Mouse (Mus musculus) liver, embryonic 13.5 days (tissue): ENCODE results near the gene Irak2. TPM values are rescaled to one million over a fixed set of nuclear protein-coding genes. Genes with fewer than 3 reads are reported as not detected.

Source experiments
- ATAC-seq: fragments of 200-750 bp; cut with Nextera tagmentation; 2 replicates; pipeline ENCODE4 v1.8.0; 2017; ENCODE audit warnings: low read depth, mild to moderate bottlenecking, moderate number of reproducible peaks, moderate library complexity
- DNase-seq: peaks from one replicate; pipeline ENCODE4 v3.0.0; 2022
- H3K27ac ChIP-seq: fragments of 300-500 bp; sonication (generic); 2 replicates; pipeline ENCODE4 v1.5.1; 2015; ENCODE audit warnings: moderate library complexity, mild to moderate bottlenecking, inconsistent platforms
- H3K27me3 ChIP-seq: fragments of 300-500 bp; sonication (generic); 2 replicates; pipeline ENCODE4 v1.6.1; 2015; ENCODE audit warnings: mild to moderate bottlenecking, inconsistent platforms
- H3K36me3 ChIP-seq: fragments of 300-500 bp; sonication (generic); 2 replicates; pipeline ENCODE4 v1.6.1; 2015; ENCODE audit warnings: mild to moderate bottlenecking, inconsistent platforms
- H3K4me1 ChIP-seq: fragments of 300-500 bp; sonication (generic); replicated peaks from 2 replicates; pipeline ENCODE4 v1.6.1; 2015; ENCODE audit warnings: inconsistent platforms
- H3K4me2 ChIP-seq: fragments of 300-500 bp; sonication (generic); 2 replicates; pipeline ENCODE4 v1.6.1; 2015; ENCODE audit warnings: inconsistent platforms, mild to moderate bottlenecking, moderate library complexity
- H3K4me3 ChIP-seq: fragments of 300-500 bp; sonication (generic); replicated peaks from 2 replicates; pipeline ENCODE4 v1.5.1; 2015; ENCODE audit warnings: mild to moderate bottlenecking, inconsistent platforms
- H3K9ac ChIP-seq: fragments of 300-500 bp; sonication (generic); 2 replicates; pipeline ENCODE4 v1.6.1; 2015; ENCODE audit warnings: mild to moderate bottlenecking, inconsistent platforms
- H3K9me3 ChIP-seq: fragments of 300-500 bp; sonication (generic); replicated peaks from 2 replicates; pipeline ENCODE4 v1.6.1; 2016; ENCODE audit warnings: inconsistent platforms
- WGBS: fragments of 180-500 bp; shearing (Covaris S2); methylation state at CpG from one replicate; pipeline ENCODE4 v1.1.7; 2015; ENCODE audit not compliant: insufficient replicate concordance; 5-methylcytosine and 5-hydroxymethylcytosine counted together
- polyA plus RNA-seq: library from polyadenylated mRNA; unstranded; fragments of >200 nt; fragmentation: Nextera tagmentation; extraction: Ambion mirVana; gene quantifications from 2 replicates; pipeline ENCODE4 v1.2.1, GENCODE M21; 2015

Gene Irak2
- polyA plus RNA-seq = 12.1 and 14.9 TPM in 2 replicates

GRCm38 (mm10) chr6:113638302-113639040, at the start of gene Irak2:
Irak2 (plus strand) TSS chr6:113638467.
- H3K4me3 ChIP-seq = peak within 1 kb of the TSS; percentile 68
- 2% methylated on average over 37 of the region's 37 CpGs for WGBS
- ATAC-seq (peak; percentile 94), DNase-seq (peak; percentile 89)
- no peaks in the 10 kb centered on the region for H3K36me3 ChIP-seq
- H3K9ac ChIP-seq = peak within 1 kb of the TSS; percentile 73
- H3K4me2 ChIP-seq = peak within 1 kb of the TSS; percentile 77
- peaks cover 44% of the 10 kb centered on the region for H3K4me1 ChIP-seq
- no peaks in the 10 kb centered on the region for H3K27me3 ChIP-seq
- H3K9me3 ChIP-seq = no peaks in the 10 kb centered on the region
- peak within 1 kb of the TSS; percentile 80 for H3K27ac ChIP-seq

- Histone ChIP-seq H3K4me2 (no peak overlapping the region), H3K36me3 (peaks cover 44% of the 10 kb centered on the region), H3K9me3 (no peaks in the 10 kb centered on the region), H3K9ac (no peak overlapping the region), H3K27me3 (no peaks in the 10 kb centered on the region), H3K27ac (no peak overlapping the region), H3K4me1 (no peaks in the 10 kb centered on the region), H3K4me3 (no peak overlapping the region)
- ATAC-seq = no peak
- WGBS = 82% methylated on average over 2 of the region's 2 CpGs
- DNase-seq = no peak
Measured at GRCm38 (mm10) chr6:113592637-113593036, 45.6 kb upstream of the Irak2 start.

GRCm38 (mm10) chr6:113597945-113598344, 40.3 kb upstream of the Irak2 start:
- 85% methylated on average over 4 of the region's 4 CpGs for WGBS
- H3K4me2 ChIP-seq = no peak overlapping the region
- H3K36me3 ChIP-seq = peaks cover 28% of the 10 kb centered on the region
- no peak for ATAC-seq
- H3K27me3 ChIP-seq = no peaks in the 10 kb centered on the region
- H3K9me3 ChIP-seq = no peaks in the 10 kb centered on the region
- peaks cover 5% of the 10 kb centered on the region for H3K4me1 ChIP-seq
- no peak overlapping the region for H3K9ac ChIP-seq
- no peak for DNase-seq
- H3K27ac ChIP-seq = no peak overlapping the region
- H3K4me3 ChIP-seq = no peak overlapping the region

- ATAC-seq = no peak
- H3K27me3 ChIP-seq = no peaks in the 10 kb centered on the region
- no peak overlapping the region for H3K27ac ChIP-seq
- WGBS = 82% methylated on average over 5 of the region's 5 CpGs
- H3K9me3 ChIP-seq = no peaks in the 10 kb centered on the region
- H3K4me2 ChIP-seq = no peak overlapping the region
- H3K9ac ChIP-seq = no peak overlapping the region
- H3K4me1 ChIP-seq = peaks cover 14% of the 10 kb centered on the region
- no peak for DNase-seq
- peaks cover 24% of the 10 kb centered on the region for H3K36me3 ChIP-seq
- no peak overlapping the region for H3K4me3 ChIP-seq
Measured at GRCm38 (mm10) chr6:113599833-113600232, 38.4 kb upstream of the Irak2 start.

- WGBS = 71% methylated on average over 23 of the region's 23 CpGs
Measured at GRCm38 (mm10) chr6:113600543-113601139, 37.6 kb upstream of the Irak2 start, which contains the start of gene Fancd2os. Fancd2os (minus strand) TSS chr6:113600715.

GRCm38 (mm10) chr6:113602821-113603220, 35.4 kb upstream of the Irak2 start:
- H3K27me3 ChIP-seq = no peaks in the 10 kb centered on the region
- DNase-seq (peak; percentile 15), ATAC-seq (no peak; the same call in 1 of the 2 replicates)
- no peak overlapping the region for H3K27ac ChIP-seq
- H3K9ac ChIP-seq = no peak overlapping the region
- H3K4me1 ChIP-seq = peaks cover 30% of the 10 kb centered on the region
- no peak overlapping the region for H3K4me3 ChIP-seq
- no peak overlapping the region for H3K4me2 ChIP-seq
- 73% methylated on average over 6 of the region's 6 CpGs for WGBS
- H3K9me3 ChIP-seq = no peaks in the 10 kb centered on the region
- peaks cover 14% of the 10 kb centered on the region for H3K36me3 ChIP-seq

More at GRCm38 (mm10) chr6:113600543-113601139, 37.6 kb upstream of the Irak2 start, which contains the start of gene Fancd2os:
- ATAC-seq (no peak), DNase-seq (no peak)
- H3K27ac ChIP-seq = no peak within 1 kb of the TSS
- H3K4me3 ChIP-seq = no peak within 1 kb of the TSS
- no peak within 1 kb of the TSS for H3K9ac ChIP-seq
- no peak within 1 kb of the TSS for H3K4me2 ChIP-seq
- no peaks in the 10 kb centered on the region for H3K9me3 ChIP-seq
- peaks cover 19% of the 10 kb centered on the region for H3K4me1 ChIP-seq
- no peaks in the 10 kb centered on the region for H3K27me3 ChIP-seq
- H3K36me3 ChIP-seq = peaks cover 20% of the 10 kb centered on the region

GRCm38 (mm10) chr6:113603993-113604392, 34.3 kb upstream of the Irak2 start:
- H3K4me2 ChIP-seq = peak overlapping the region; percentile 86
- peaks cover 30% of the 10 kb centered on the region for H3K4me1 ChIP-seq
- H3K4me3 ChIP-seq = peak overlapping the region; percentile 96
- no peaks in the 10 kb centered on the region for H3K9me3 ChIP-seq
- ATAC-seq (no peak), DNase-seq (no peak)
- peak overlapping the region; percentile 80; the same call in 1 of the 2 replicates for H3K27ac ChIP-seq
- 51% methylated on average over 12 of the region's 12 CpGs for WGBS
- H3K9ac ChIP-seq = peak overlapping the region; percentile 93
- peaks cover 17% of the 10 kb centered on the region for H3K36me3 ChIP-seq
- H3K27me3 ChIP-seq = no peaks in the 10 kb centered on the region

- Histone ChIP-seq H3K36me3 (peaks cover 17% of the 10 kb centered on the region), H3K4me1 (peaks cover 30% of the 10 kb centered on the region), H3K27me3 (no peaks in the 10 kb centered on the region), H3K4me2 (peak within 1 kb of the TSS; percentile 86), H3K9ac (peak within 1 kb of the TSS; percentile 93), H3K4me3 (peak within 1 kb of the TSS; percentile 96), H3K9me3 (no peaks in the 10 kb centered on the region), H3K27ac (peak within 1 kb of the TSS; percentile 80)
- peak; percentile 91 for ATAC-seq
- peak; percentile 79 for DNase-seq
- WGBS = under 1% methylated on average over 65 of the region's 65 CpGs
Measured at GRCm38 (mm10) chr6:113604432-113605223, 33.6 kb upstream of the Irak2 start, which contains the start of gene Brk1. Brk1 (plus strand) TSS chr6:113604772.

GRCm38 (mm10) chr6:113605224-113605545, 33.1 kb upstream of the Irak2 start:
- ATAC-seq = peak; percentile 26; the same call in 1 of the 2 replicates
- H3K4me1 ChIP-seq = peaks cover 30% of the 10 kb centered on the region
- 1% methylated on average over 10 of the region's 10 CpGs for WGBS
- no peaks in the 10 kb centered on the region for H3K9me3 ChIP-seq
- H3K4me2 ChIP-seq = peak overlapping the region; percentile 86
- peak overlapping the region; percentile 93 for H3K9ac ChIP-seq
- peaks cover 17% of the 10 kb centered on the region for H3K36me3 ChIP-seq
- no peaks in the 10 kb centered on the region for H3K27me3 ChIP-seq
- peak overlapping the region; percentile 80 for H3K27ac ChIP-seq
- no peak for DNase-seq
- peak overlapping the region; percentile 96 for H3K4me3 ChIP-seq

GRCm38 (mm10) chr6:113608871-113609270, 29.4 kb upstream of the Irak2 start:
- ATAC-seq (no peak), DNase-seq (no peak)
- no peak overlapping the region for H3K4me3 ChIP-seq
- no peak overlapping the region for H3K27ac ChIP-seq
- no peak overlapping the region for H3K4me2 ChIP-seq
- H3K9me3 ChIP-seq = 0 out of 2 replicates have a peak, but pooled peaks cover 3% of the 10 kb centered on the region
- H3K36me3 ChIP-seq = peaks cover 39% of the 10 kb centered on the region
- H3K27me3 ChIP-seq = no peaks in the 10 kb centered on the region
- peaks cover 30% of the 10 kb centered on the region for H3K4me1 ChIP-seq
- WGBS = 76% methylated on average over 6 of the region's 6 CpGs
- H3K9ac ChIP-seq = no peak overlapping the region

GRCm38 (mm10) chr6:113609293-113609692, 29.0 kb upstream of the Irak2 start:
- Histone ChIP-seq H3K36me3 (peaks cover 44% of the 10 kb centered on the region), H3K27me3 (no peaks in the 10 kb centered on the region), H3K27ac (no peak overlapping the region), H3K9ac (no peak overlapping the region), H3K9me3 (0 out of 2 replicates have a peak, but pooled peaks cover 3% of the 10 kb centered on the region), H3K4me2 (no peak overlapping the region), H3K4me1 (peaks cover 25% of the 10 kb centered on the region), H3K4me3 (no peak overlapping the region)
- 79% methylated on average over 7 of the region's 7 CpGs for WGBS
- ATAC-seq (no peak), DNase-seq (no peak)
